ENCODE assay signal across 13 mouse cellular contexts in genomic region chr17:14532298-14532978, GRCm38 (mm10).
DNase-seq lines count a peak whose midpoint lies in the region; ATAC-seq and TF ChIP-seq lines count a peak whose summit lies in the region.
"Had no signal": no experiment of that assay in that cellular context is flagged by ENCODE, and none has a peak within 500 bp of the region (broad histone marks: within the 10 kb centered on the region; RNA-seq: fewer than 3 reads in every experiment).

No protein-coding gene starts in this region.

- no peaks in the 10 kb centered on the region for H3K36me3 ChIP-seq in liver, postnatal 0 days (replicated peaks; ENCODE audit: insufficient read depth, low read length)
- no peaks in the 10 kb centered on the region for H3K36me3 ChIP-seq in liver, embryonic 12.5 days
- H3K36me3 ChIP-seq in heart, embryonic 13.5 days = no peaks in the 10 kb centered on the region
- H3K36me3 ChIP-seq: forebrain, embryonic 12.5 days; neural tube, embryonic 13.5 days had no signal

- no peaks in the 10 kb centered on the region for H3K4me1 ChIP-seq in liver, postnatal 0 days (ENCODE audit: insufficient read depth)
- H3K4me1 ChIP-seq in liver, embryonic 12.5 days = no peaks in the 10 kb centered on the region
- H3K4me1 ChIP-seq in heart, embryonic 13.5 days = no peaks in the 10 kb centered on the region
- H3K4me1 ChIP-seq: forebrain, embryonic 12.5 days; neural tube, embryonic 13.5 days had no signal

- no peak for DNase-seq in liver, postnatal 0 days
- peak; percentile 73 for DNase-seq in fibroblast of lung, adult 2 months (ENCODE audit: low read depth)
- DNase-seq in skeletal muscle tissue, adult 2 months (ENCODE audit: low read depth, low spot score) = peak; percentile 55
- DNase-seq in layer of hippocampus, postnatal 25 days (ENCODE audit: extremely low spot score in 1 of 2, low spot score in 1 of 2) = no peak
- DNase-seq in kidney, adult 18-20 months = no peak
- DNase-seq: cerebellum, adult 8-10 months; kidney, postnatal 25 days; spleen, adult 18-20 months; thymus, postnatal 14 days had no signal

- no peaks in the 10 kb centered on the region for H3K27me3 ChIP-seq in liver, postnatal 0 days (ENCODE audit: insufficient read depth, low read length)
- H3K27me3 ChIP-seq in liver, embryonic 12.5 days (replicated peaks) = no peaks in the 10 kb centered on the region
- no peaks in the 10 kb centered on the region; the same call in none of the 2 replicates for H3K27me3 ChIP-seq in heart, embryonic 13.5 days (replicated peaks)
- H3K27me3 ChIP-seq: forebrain, embryonic 12.5 days; neural tube, embryonic 13.5 days had no signal

- H3K9ac ChIP-seq in liver, postnatal 0 days (replicated peaks) = no peak overlapping the region
- H3K9ac ChIP-seq in liver, embryonic 12.5 days = no peak overlapping the region
- H3K9ac ChIP-seq in heart, embryonic 13.5 days = no peak overlapping the region
- H3K9ac ChIP-seq: forebrain, embryonic 12.5 days; neural tube, embryonic 13.5 days had no signal

- TF ChIP-seq CTCF in liver, postnatal 0 days (IDR thresholded peaks at IDR 0.05; ENCODE audit: low read depth) = no peak

- TF ChIP-seq EP300 in liver, postnatal 0 days (IDR thresholded peaks at IDR 0.05; ENCODE audit: low read depth) = no peak

- H3K4me3 ChIP-seq in liver, postnatal 0 days (ENCODE audit: low read depth, low read length) = no peak overlapping the region
- no peak overlapping the region for H3K4me3 ChIP-seq in liver, embryonic 12.5 days
- H3K4me3 ChIP-seq in heart, embryonic 13.5 days = no peak overlapping the region
- H3K4me3 ChIP-seq: forebrain, embryonic 12.5 days; neural tube, embryonic 13.5 days had no signal

- H3K9me3 ChIP-seq in liver, postnatal 0 days (ENCODE audit: low read length) = no peaks in the 10 kb centered on the region
- H3K9me3 ChIP-seq in liver, embryonic 12.5 days (replicated peaks) = no peaks in the 10 kb centered on the region
- H3K9me3 ChIP-seq in heart, embryonic 13.5 days = no peaks in the 10 kb centered on the region
- H3K9me3 ChIP-seq: forebrain, embryonic 12.5 days; neural tube, embryonic 13.5 days had no signal

- H3K4me2 ChIP-seq in liver, postnatal 0 days (ENCODE audit: low read depth, low read length) = no peak overlapping the region
- no peak overlapping the region for H3K4me2 ChIP-seq in liver, embryonic 12.5 days
- no peak overlapping the region for H3K4me2 ChIP-seq in heart, embryonic 13.5 days
- H3K4me2 ChIP-seq: forebrain, embryonic 12.5 days; neural tube, embryonic 13.5 days had no signal

- peak; percentile 56 for ATAC-seq in liver, postnatal 0 days
- ATAC-seq in liver, embryonic 12.5 days = no peak
- ATAC-seq in heart, embryonic 13.5 days (ENCODE audit: extremely low read depth, insufficient number of reproducible peaks, low FRiP score, low TSS enrichment) = no peak

- no peak overlapping the region for H3K27ac ChIP-seq in liver, postnatal 0 days (ENCODE audit: low read depth)
- H3K27ac ChIP-seq in liver, embryonic 12.5 days = no peak overlapping the region
- 0 out of 2 replicates have a peak overlapping the region, but pooled peaks have one; percentile 32 for H3K27ac ChIP-seq in heart, embryonic 13.5 days (replicated peaks)
- H3K27ac ChIP-seq: forebrain, embryonic 12.5 days; neural tube, embryonic 13.5 days had no signal

- WGBS in liver, postnatal 0 days (ENCODE audit: insufficient replicate concordance) = 80% methylated on average over 8 of the region's 8 CpGs
- 62% methylated on average over 8 of the region's 8 CpGs for WGBS in liver, embryonic 12.5 days (ENCODE audit: insufficient replicate concordance)
- 56% methylated on average over 8 of the region's 8 CpGs for WGBS in heart, embryonic 13.5 days

Comparison
In these comparisons a context has a peak if more than half of its experiments do, and no peak if none do; other contexts are left out.
1. DNase-seq: peak in fibroblast of lung, adult 2 months (single experiment) and skeletal muscle tissue, adult 2 months (single experiment); none in liver, postnatal 0 days (single experiment), layer of hippocampus, postnatal 25 days (0 of 2) and kidney, adult 18-20 months (single experiment).